Mouse (Mus musculus) midbrain, embryonic 13.5 days (tissue): ENCODE measurements at regions not wholly inside any gene's neighbourhood (a gene's known extent, or its start where the extent isn't known, plus 50 kb on each side); places are given as distances from the start of the nearest gene placed in this dataset.
A peak's percentile ranks its signal among the peaks of the same experiment; 100 is the strongest.

Source experiments
- ATAC-seq: fragments of 200-750 bp; cut with Nextera tagmentation; 2 replicates; pipeline ENCODE4 v1.8.0; 2017; ENCODE audit warnings: mild to moderate bottlenecking, moderate TSS enrichment, moderate library complexity
- H3K27ac ChIP-seq: fragments of 300-500 bp; sonication (generic); 2 replicates; pipeline ENCODE4 v1.5.1; 2015; ENCODE audit warnings: inconsistent platforms, mild to moderate bottlenecking, moderate library complexity
- H3K27me3 ChIP-seq: fragments of 300-500 bp; sonication (generic); 2 replicates; pipeline ENCODE4 v1.6.1; 2015; ENCODE audit warnings: mild to moderate bottlenecking, inconsistent platforms
- H3K36me3 ChIP-seq: fragments of 300-500 bp; sonication (generic); 2 replicates; pipeline ENCODE4 v1.6.1; 2015; ENCODE audit warnings: mild to moderate bottlenecking, inconsistent platforms
- H3K4me1 ChIP-seq: fragments of 300-500 bp; sonication (generic); replicated peaks from 2 replicates; pipeline ENCODE4 v1.6.1; 2015; ENCODE audit warnings: inconsistent platforms
- H3K4me2 ChIP-seq: fragments of 300-500 bp; sonication (generic); replicated peaks from 2 replicates; pipeline ENCODE4 v1.6.1; 2015; ENCODE audit warnings: moderate library complexity, mild to moderate bottlenecking, inconsistent platforms
- H3K4me3 ChIP-seq: fragments of 300-500 bp; sonication (generic); replicated peaks from 2 replicates; pipeline ENCODE4 v1.5.1; 2015; ENCODE audit warnings: mild to moderate bottlenecking, inconsistent platforms
- H3K9ac ChIP-seq: fragments of 300-500 bp; sonication (generic); replicated peaks from 2 replicates; pipeline ENCODE4 v1.6.1; 2015; ENCODE audit warnings: mild to moderate bottlenecking, inconsistent platforms
- H3K9me3 ChIP-seq: fragments of 300-500 bp; sonication (generic); 2 replicates; pipeline ENCODE4 v1.6.1; 2016; ENCODE audit warnings: mild to moderate bottlenecking, inconsistent platforms
- WGBS: fragments of 180-500 bp; shearing (Covaris S2); methylation state at CpG from one replicate; pipeline ENCODE4 v1.1.7; 2015; 5-methylcytosine and 5-hydroxymethylcytosine counted together

- no peaks in the 10 kb centered on the region for H3K27me3 ChIP-seq
- peaks cover 29% of the 10 kb centered on the region for H3K4me1 ChIP-seq
- no peak overlapping the region for H3K9ac ChIP-seq
- 78% methylated on average over 5 of the region's 5 CpGs for WGBS
- no peak overlapping the region for H3K27ac ChIP-seq
- ATAC-seq: no peak
- no peaks in the 10 kb centered on the region for H3K36me3 ChIP-seq
- no peaks in the 10 kb centered on the region for H3K9me3 ChIP-seq
- H3K4me2 ChIP-seq: no peak overlapping the region
- H3K4me3 ChIP-seq: no peak overlapping the region
Observed at GRCm38 (mm10) chr19:36217177-36217576, 97.3 kb upstream of the Ankrd1 start.

GRCm38 (mm10) chr19:36217605-36218004 is 97.7 kb upstream of the Ankrd1 start:
- WGBS: 61% methylated on average over 5 of the region's 5 CpGs
- H3K27ac ChIP-seq: no peak overlapping the region
- no peaks in the 10 kb centered on the region for H3K9me3 ChIP-seq
- no peak overlapping the region for H3K9ac ChIP-seq
- no peaks in the 10 kb centered on the region for H3K27me3 ChIP-seq
- H3K4me3 ChIP-seq: no peak overlapping the region
- no peak for ATAC-seq
- H3K4me2 ChIP-seq: no peak overlapping the region
- peaks cover 29% of the 10 kb centered on the region for H3K4me1 ChIP-seq
- H3K36me3 ChIP-seq: no peaks in the 10 kb centered on the region

GRCm38 (mm10) chr19:36218921-36219320 is 99.0 kb upstream of the Ankrd1 start:
- Histone ChIP-seq H3K27me3 (no peaks in the 10 kb centered on the region), H3K4me3 (no peak overlapping the region), H3K36me3 (no peaks in the 10 kb centered on the region), H3K9ac (no peak overlapping the region), H3K9me3 (no peaks in the 10 kb centered on the region), H3K4me1 (peaks cover 20% of the 10 kb centered on the region), H3K27ac (no peak overlapping the region), H3K4me2 (no peak overlapping the region)
- 92% methylated on average over 5 of the region's 5 CpGs for WGBS
- ATAC-seq: no peak

- Histone ChIP-seq H3K27ac (no peak overlapping the region), H3K4me1 (peaks cover 7% of the 10 kb centered on the region; the same call in 1 of the 2 replicates), H3K9ac (no peak overlapping the region), H3K4me3 (no peak overlapping the region), H3K9me3 (no peaks in the 10 kb centered on the region), H3K4me2 (no peak overlapping the region), H3K27me3 (no peaks in the 10 kb centered on the region), H3K36me3 (no peaks in the 10 kb centered on the region)
- no peak for ATAC-seq
- 85% methylated on average over 2 of the region's 2 CpGs for WGBS
Observed at GRCm38 (mm10) chr19:36221104-36221503, 101.2 kb upstream of the Ankrd1 start.

- no peaks in the 10 kb centered on the region for H3K27me3 ChIP-seq
- H3K9me3 ChIP-seq: no peaks in the 10 kb centered on the region
- H3K4me1 ChIP-seq: peaks cover 7% of the 10 kb centered on the region; the same call in 1 of the 2 replicates
- no peak overlapping the region for H3K4me3 ChIP-seq
- H3K27ac ChIP-seq: no peak overlapping the region
- H3K4me2 ChIP-seq: no peak overlapping the region
- H3K36me3 ChIP-seq: no peaks in the 10 kb centered on the region
- no peak overlapping the region for H3K9ac ChIP-seq
- ATAC-seq: no peak
Observed at GRCm38 (mm10) chr19:36221596-36221995, 101.7 kb upstream of the Ankrd1 start.

GRCm38 (mm10) chr19:36222198-36222597 is 102.3 kb upstream of the Ankrd1 start:
- WGBS: 79% methylated on average over 3 of the region's 3 CpGs
- no peak overlapping the region for H3K4me3 ChIP-seq
- ATAC-seq: no peak

GRCm38 (mm10) chr19:36224518-36224917 is 104.6 kb upstream of the Ankrd1 start:
- Histone ChIP-seq H3K27me3 (no peaks in the 10 kb centered on the region), H3K4me2 (no peak overlapping the region), H3K36me3 (no peaks in the 10 kb centered on the region), H3K9ac (no peak overlapping the region), H3K27ac (no peak overlapping the region), H3K4me1 (0 out of 2 replicates have a peak, but pooled peaks cover 8% of the 10 kb centered on the region), H3K4me3 (no peak overlapping the region), H3K9me3 (no peaks in the 10 kb centered on the region)
- 89% methylated on average over 8 of the region's 8 CpGs for WGBS
- ATAC-seq: no peak

More at GRCm38 (mm10) chr19:36222198-36222597, 102.3 kb upstream of the Ankrd1 start:
- H3K36me3 ChIP-seq: no peaks in the 10 kb centered on the region
- no peak overlapping the region for H3K27ac ChIP-seq
- peaks cover 7% of the 10 kb centered on the region; the same call in 1 of the 2 replicates for H3K4me1 ChIP-seq
- H3K9ac ChIP-seq: no peak overlapping the region
- no peaks in the 10 kb centered on the region for H3K27me3 ChIP-seq
- no peaks in the 10 kb centered on the region for H3K9me3 ChIP-seq
- no peak overlapping the region for H3K4me2 ChIP-seq

- Histone ChIP-seq H3K4me2 (no peak overlapping the region), H3K4me1 (0 out of 2 replicates have a peak, but pooled peaks cover 8% of the 10 kb centered on the region), H3K36me3 (no peaks in the 10 kb centered on the region), H3K27me3 (no peaks in the 10 kb centered on the region), H3K9ac (no peak overlapping the region), H3K4me3 (no peak overlapping the region), H3K9me3 (no peaks in the 10 kb centered on the region), H3K27ac (no peak overlapping the region)
- no peak for ATAC-seq
- 98% methylated on average over 2 of the region's 2 CpGs for WGBS
Observed at GRCm38 (mm10) chr19:36225612-36226011, 105.7 kb upstream of the Ankrd1 start.

- Histone ChIP-seq H3K27me3 (no peaks in the 10 kb centered on the region), H3K4me2 (peak overlapping the region; percentile 13; the same call in 1 of the 2 replicates), H3K9me3 (no peaks in the 10 kb centered on the region), H3K27ac (no peak overlapping the region), H3K9ac (no peak overlapping the region), H3K36me3 (no peaks in the 10 kb centered on the region), H3K4me3 (no peak overlapping the region), H3K4me1 (0 out of 2 replicates have a peak, but pooled peaks cover 8% of the 10 kb centered on the region)
- ATAC-seq: 0 out of 2 replicates have a peak, but pooled peaks have one; percentile 55
- WGBS: 21% methylated on average over 17 of the region's 17 CpGs
Observed at GRCm38 (mm10) chr19:36227418-36228160, 107.7 kb upstream of the Ankrd1 start.

- Histone ChIP-seq H3K4me3 (no peak overlapping the region), H3K9me3 (no peaks in the 10 kb centered on the region), H3K27me3 (no peaks in the 10 kb centered on the region), H3K27ac (no peak overlapping the region), H3K36me3 (no peaks in the 10 kb centered on the region), H3K4me1 (0 out of 2 replicates have a peak, but pooled peaks cover 8% of the 10 kb centered on the region), H3K4me2 (no peak overlapping the region), H3K9ac (no peak overlapping the region)
- ATAC-seq: no peak
- 88% methylated on average over 3 of the region's 3 CpGs for WGBS
Observed at GRCm38 (mm10) chr19:36229315-36229714, 109.4 kb upstream of the Ankrd1 start.

GRCm38 (mm10) chr19:36229941-36230340 is 110.0 kb upstream of the Ankrd1 start:
- Histone ChIP-seq H3K9me3 (no peaks in the 10 kb centered on the region), H3K4me2 (no peak overlapping the region), H3K4me3 (no peak overlapping the region), H3K4me1 (0 out of 2 replicates have a peak, but pooled peaks cover 8% of the 10 kb centered on the region), H3K27ac (no peak overlapping the region), H3K9ac (no peak overlapping the region), H3K27me3 (no peaks in the 10 kb centered on the region), H3K36me3 (no peaks in the 10 kb centered on the region)
- WGBS: 90% methylated on average over 1 of the region's 1 CpGs
- ATAC-seq: no peak

- H3K27me3 ChIP-seq: no peaks in the 10 kb centered on the region
- no peaks in the 10 kb centered on the region for H3K4me1 ChIP-seq
- no peaks in the 10 kb centered on the region for H3K9me3 ChIP-seq
- H3K27ac ChIP-seq: no peak overlapping the region
- no peak for ATAC-seq
- H3K9ac ChIP-seq: no peak overlapping the region
- no peak overlapping the region for H3K4me3 ChIP-seq
- WGBS: 77% methylated on average over 6 of the region's 6 CpGs
- H3K4me2 ChIP-seq: no peak overlapping the region
- H3K36me3 ChIP-seq: no peaks in the 10 kb centered on the region
Observed at GRCm38 (mm10) chr19:36235131-36235530, 113.0 kb upstream of the Pcgf5 start.
